Mouse (Mus musculus) embryonic fibroblast, embryonic 13.5 days (primary cell): ENCODE results near the gene Sbp.

Experiments
- CTCF ChIP-seq: IDR thresholded peaks from 2 replicates; pipeline ENCODE4 v1.5.1; 2011; ENCODE audit warnings: mild to moderate bottlenecking, control low read depth, low read length, moderate library complexity, borderline replicate concordance; ENCODE audit not compliant: insufficient read depth
- POLR2A ChIP-seq: IDR thresholded peaks from 2 replicates; pipeline ENCODE4 v1.6.1; 2011; ENCODE audit warnings: low read depth, mild to moderate bottlenecking, control low read depth, low read length, moderate library complexity

DNA sequence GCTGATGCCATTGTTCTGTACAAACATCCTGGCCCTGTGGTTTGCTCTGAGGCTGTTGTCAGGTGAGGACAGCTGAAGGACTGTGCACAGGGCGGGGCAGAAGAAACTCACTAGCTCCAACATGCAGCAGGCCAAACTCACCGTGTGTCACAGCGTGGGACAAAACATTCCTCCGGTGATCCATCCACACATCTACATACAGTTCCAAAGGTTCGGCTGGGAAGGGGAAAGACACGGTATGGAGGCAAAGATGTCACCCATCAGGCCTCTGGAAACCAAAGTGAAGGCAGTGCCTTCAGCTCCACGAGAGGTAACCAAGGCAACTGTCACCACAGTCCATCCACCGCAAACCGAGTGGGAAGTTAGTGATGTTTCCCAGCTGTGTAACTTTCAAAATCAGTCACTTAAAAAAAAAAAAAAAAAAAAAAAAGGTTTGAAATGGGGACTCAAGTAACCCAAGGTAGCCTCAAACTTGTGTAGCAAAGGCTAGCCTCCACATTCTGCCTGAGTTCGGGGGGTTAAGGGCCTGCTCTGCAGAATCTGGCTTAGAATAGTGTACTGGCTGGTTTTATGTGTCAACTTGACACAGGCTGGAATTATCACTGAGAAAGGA is 38.9 kb downstream of the Sbp start, which contains the start of gene Prss30:
- TF ChIP-seq CTCF, result no peak
- no peak for TF ChIP-seq POLR2A
